Mouse (Mus musculus) E14TG2a.4 (cell line): ENCODE measurements around the gene Spred3.

Experiments
- CTCF ChIP-seq: conservative IDR thresholded peaks from 2 replicates; pipeline ENCODE4 v1.5.1; 2014; ENCODE audit warnings: low read length
- NANOG ChIP-seq: IDR thresholded peaks from 2 replicates; pipeline ENCODE4 v1.6.1; 2014; ENCODE audit warnings: borderline replicate concordance, low read length, mixed read lengths
- POU5F1 ChIP-seq: IDR thresholded peaks from 2 replicates; pipeline ENCODE4 v1.6.1; 2014; ENCODE audit warnings: low read length, borderline replicate concordance

DNA sequence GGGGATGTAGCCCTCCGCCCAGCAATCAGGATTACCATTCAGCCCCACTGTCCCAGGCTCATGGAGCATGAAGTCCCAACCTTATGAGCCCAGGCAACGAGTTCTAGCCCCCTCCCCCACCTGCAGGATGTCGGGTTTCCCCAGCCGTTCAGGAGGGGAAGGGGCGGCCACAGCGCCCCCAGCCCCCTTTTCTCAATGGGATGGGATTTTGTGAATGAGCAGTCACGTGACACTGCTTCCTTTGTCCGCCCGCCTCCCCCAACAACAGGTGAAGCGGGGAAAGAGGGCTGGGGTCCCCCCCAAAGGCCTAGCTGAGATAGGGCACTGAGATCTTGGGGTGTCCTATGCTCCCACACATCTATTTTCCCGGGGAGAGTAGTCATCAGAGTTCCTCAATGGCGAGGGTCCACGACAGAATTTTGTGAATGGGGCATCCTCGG lies 1.4 kb downstream of the Spred3 start:
- TF ChIP-seq CTCF: no peak
- no peak for TF ChIP-seq NANOG
- no peak for TF ChIP-seq POU5F1
